Mouse (Mus musculus) granulocyte monocyte progenitor cell, adult 5-6 weeks (primary cell): Measurements from ENCODE around the gene Vmn1r194. TPM values are rescaled to one million over a fixed set of nuclear protein-coding genes. Genes with fewer than 3 reads are reported as not detected.
"Not testable (repeated sequence)": the region's sequence is repeated elsewhere in the genome, so short reads cannot be mapped to it uniquely, and the experiment has no call there.

Experiments used
- ATAC-seq: replicated peaks from 2 replicates; pipeline ENCODE4 v1.8.0; 2016; ENCODE audit warnings: mild to moderate bottlenecking, moderate TSS enrichment, inconsistent platforms; ENCODE audit not compliant: poor library complexity, severe bottlenecking
- total RNA-seq, 2 experiments: library from RNA; stranded (forward) in 1 of 2; stranded (reverse) in 1 of 2; fragments of 200-712, 200-1000 nt in 1 of 2; fragments of >200 nt in 1 of 2; fragmentation: Nextera tagmentation in 1 of 2; gene quantifications; 2 replicates each; pipeline ENCODE4 v1.2.3; 2014 to 2017

Vmn1r194 gene
- total RNA-seq (2014; fragmentation: Nextera tagmentation) (not detected in 2 replicates), total RNA-seq (2017) (not detected in 2 replicates)

DNA sequence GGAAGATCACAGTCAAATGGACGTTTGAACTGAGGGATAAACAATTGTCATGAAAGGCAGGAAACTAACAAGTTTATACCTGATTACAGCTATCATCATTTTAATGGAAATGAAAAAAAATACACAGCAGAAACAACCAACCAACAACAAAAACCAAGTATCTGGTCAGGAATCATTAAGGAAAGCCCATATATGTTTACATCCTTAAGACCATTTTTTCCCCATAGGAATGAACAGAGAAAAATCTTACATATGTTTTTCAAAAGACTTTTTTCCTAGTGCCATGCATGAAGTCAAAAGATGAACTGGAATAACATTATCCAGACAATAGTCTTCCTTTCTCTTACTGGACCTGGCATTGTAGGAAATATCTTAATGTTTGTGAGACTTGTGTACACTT, at the start of gene Vmn1r194:
Gene Vmn1r194 (plus strand): TSS at position 301 of the 400 bp plus-strand sequence.
- no peak for ATAC-seq

DNA sequence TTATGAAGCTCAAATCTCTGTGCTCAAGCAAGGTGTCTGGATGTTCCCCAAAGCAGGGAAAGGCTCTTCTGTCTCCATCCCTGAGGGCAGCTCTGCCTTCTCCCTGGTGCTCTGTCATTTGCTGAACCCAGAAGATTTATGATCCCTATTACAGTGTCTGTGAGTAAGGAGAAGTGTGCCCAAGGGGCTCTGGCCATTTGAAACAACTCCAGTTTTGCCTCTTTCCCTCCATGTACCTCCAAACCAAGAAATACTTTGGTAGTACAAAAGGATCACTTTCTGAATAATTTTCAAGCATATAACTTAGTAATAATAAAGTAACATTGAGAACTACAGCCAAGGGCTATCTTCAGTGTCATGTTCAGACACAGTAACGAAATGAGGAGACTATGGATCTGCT, 21.0 kb upstream of the Vmn1r194 start, which contains the start of gene Vmn1r193:
Gene Vmn1r193 (minus strand): TSS at position 101 of the 400 bp plus-strand sequence.
- ATAC-seq: not testable (repeated sequence)

DNA sequence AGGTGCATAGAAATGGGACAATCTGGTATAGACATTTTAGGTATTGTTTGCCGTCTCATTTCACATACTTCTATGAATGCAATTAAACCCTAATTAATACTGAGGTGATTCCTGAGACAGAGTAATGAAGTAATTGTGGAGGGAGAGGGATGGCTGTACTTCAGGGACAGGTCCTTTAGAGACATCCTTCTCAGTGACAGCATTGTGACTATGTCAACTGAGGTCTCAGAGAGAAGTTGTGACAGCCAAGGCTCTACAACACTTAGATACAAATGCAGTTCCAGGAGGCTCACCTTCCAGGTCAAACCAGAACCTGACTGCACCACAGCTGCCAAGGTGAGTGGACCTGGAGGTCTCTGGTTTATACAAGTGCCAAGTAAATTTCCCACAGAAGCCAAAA, 26.2 kb downstream of the Vmn1r194 start, which contains the start of gene Vmn1r195:
Gene Vmn1r195 (plus strand): TSS at position 301 of the 400 bp plus-strand sequence.
- ATAC-seq: not testable (repeated sequence)

DNA sequence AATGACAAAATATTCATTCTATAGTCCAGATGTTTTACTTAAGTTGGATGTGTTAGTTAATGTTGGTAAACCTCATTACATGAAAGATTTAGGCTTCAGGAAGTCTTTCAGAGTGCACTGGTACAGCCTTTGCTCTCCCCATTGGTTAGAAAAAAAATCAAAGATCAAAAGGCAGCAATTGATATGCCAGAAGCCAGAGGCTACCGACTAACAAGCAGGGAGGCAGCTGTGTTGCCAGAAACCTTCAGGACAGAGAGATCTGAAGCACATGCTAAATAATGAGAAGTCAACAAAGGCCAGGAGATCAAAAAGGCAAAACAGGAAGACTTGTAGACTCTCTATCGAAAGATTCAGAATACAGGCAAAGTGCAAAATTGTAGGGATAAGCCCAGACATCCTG, 27.7 kb downstream of the Vmn1r194 start:
- no peak for ATAC-seq

DNA sequence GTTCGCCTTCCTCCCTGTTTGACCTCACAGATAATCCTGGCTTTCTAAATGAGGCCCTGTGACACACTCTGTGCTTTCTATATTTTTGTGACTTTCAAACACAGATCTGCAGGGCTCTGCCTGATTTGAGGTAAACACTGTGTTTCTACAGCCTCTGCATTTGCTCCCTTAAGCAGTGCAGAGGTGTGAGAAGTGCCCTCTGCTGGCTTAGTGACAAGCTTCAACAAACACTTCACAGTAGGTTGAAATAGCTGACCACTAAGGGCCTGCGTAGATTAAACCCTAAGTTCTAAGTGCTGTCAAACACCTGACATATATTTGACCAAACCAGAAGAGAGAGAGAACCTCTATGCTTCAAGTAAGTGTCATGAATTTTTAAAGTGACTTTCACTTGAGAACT, 40.6 kb downstream of the Vmn1r194 start:
- ATAC-seq: no peak

DNA sequence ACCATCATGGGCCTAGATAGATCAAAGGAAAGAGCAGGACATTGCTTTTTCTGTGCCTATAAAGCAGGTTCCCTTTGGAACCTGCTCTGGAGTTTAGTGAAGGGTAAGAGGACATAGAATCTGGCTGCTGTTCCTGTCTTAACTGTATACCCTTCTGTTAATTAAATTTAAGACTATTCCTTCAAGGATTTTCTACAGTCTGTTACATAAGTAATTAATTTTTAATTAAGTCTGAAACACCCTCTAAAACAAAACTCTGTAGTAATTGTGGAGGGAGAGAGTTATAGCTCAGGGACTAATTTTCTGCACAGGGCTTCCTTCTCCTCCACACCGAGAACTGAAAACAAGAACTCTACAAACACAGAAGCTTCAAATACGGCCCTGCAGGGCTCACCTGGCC, 45.6 kb downstream of the Vmn1r194 start, which contains the start of gene Vmn1r196:
Gene Vmn1r196 (plus strand): TSS at position 301 of the 400 bp plus-strand sequence.
- ATAC-seq: no peak

Other genes with a start within 250 kb of the Vmn1r194 start
- 12.8 and 15.1 TPM in 2 replicates for gene Prss16, start 234.5 kb upstream of the Vmn1r194 start, total RNA-seq (2014; fragmentation: Nextera tagmentation)
- 8.3 and 9.1 TPM in 2 replicates for gene Prss16, start 234.5 kb upstream of the Vmn1r194 start, total RNA-seq (2017)
- 13.4 TPM in 1 of 2 replicates, not detected in the other for gene Hist1h2ah, start 208.6 kb upstream of the Vmn1r194 start, total RNA-seq (2014; fragmentation: Nextera tagmentation)
- 1,444 and 2,588 TPM in 2 replicates for gene Hist1h2ah, start 208.6 kb upstream of the Vmn1r194 start, total RNA-seq (2017)
- 9.6 and 80.5 TPM in 2 replicates for gene Hist1h2bk, start 208.3 kb upstream of the Vmn1r194 start, total RNA-seq (2014; fragmentation: Nextera tagmentation)
- gene Hist1h2bk, start 208.3 kb upstream of the Vmn1r194 start, total RNA-seq (2017): 2,021 and 2,596 TPM in 2 replicates
- 56.3 and 74.3 TPM in 2 replicates for gene Hist1h4i, start 202.9 kb upstream of the Vmn1r194 start, total RNA-seq (2014; fragmentation: Nextera tagmentation)
- 87.0 TPM in 2 replicates for gene Hist1h4i, start 202.9 kb upstream of the Vmn1r194 start, total RNA-seq (2017)
- gene Hist1h2ag, start 201.3 kb upstream of the Vmn1r194 start, total RNA-seq (2014; fragmentation: Nextera tagmentation): 2.7 and 32.2 TPM in 2 replicates
- gene Hist1h2ag, start 201.3 kb upstream of the Vmn1r194 start, total RNA-seq (2017): 1,459 and 1,590 TPM in 2 replicates
- gene Hist1h2bj, start 201.0 kb upstream of the Vmn1r194 start, total RNA-seq (2014; fragmentation: Nextera tagmentation): 83.1 and 134 TPM in 2 replicates
- 859 and 990 TPM in 2 replicates for gene Hist1h2bj, start 201.0 kb upstream of the Vmn1r194 start, total RNA-seq (2017)
- gene Vmn1r188, start 159.8 kb upstream of the Vmn1r194 start, total RNA-seq (2014; fragmentation: Nextera tagmentation): not detected in 2 replicates
- gene Vmn1r188, start 159.8 kb upstream of the Vmn1r194 start, total RNA-seq (2017): not detected in 2 replicates
- gene Vmn1r189, start 138.4 kb upstream of the Vmn1r194 start, total RNA-seq (2014; fragmentation: Nextera tagmentation): not detected in 2 replicates
- gene Vmn1r189, start 138.4 kb upstream of the Vmn1r194 start, total RNA-seq (2017): not detected in 2 replicates
- gene Vmn1r191, start 60.2 kb upstream of the Vmn1r194 start, total RNA-seq (2014; fragmentation: Nextera tagmentation): not detected in 2 replicates
- not detected in 2 replicates for gene Vmn1r191, start 60.2 kb upstream of the Vmn1r194 start, total RNA-seq (2017)
- not detected in 2 replicates for gene Vmn1r192, start 53.1 kb upstream of the Vmn1r194 start, total RNA-seq (2014; fragmentation: Nextera tagmentation)
- gene Vmn1r192, start 53.1 kb upstream of the Vmn1r194 start, total RNA-seq (2017): not detected in 2 replicates
- not detected in 2 replicates for gene Vmn1r193, start 21.1 kb upstream of the Vmn1r194 start, total RNA-seq (2014; fragmentation: Nextera tagmentation)
- gene Vmn1r193, start 21.1 kb upstream of the Vmn1r194 start, total RNA-seq (2017): not detected in 2 replicates
- not detected in 2 replicates for gene Vmn1r195, start 26.3 kb downstream of the Vmn1r194 start, total RNA-seq (2014; fragmentation: Nextera tagmentation)
- gene Vmn1r195, start 26.3 kb downstream of the Vmn1r194 start, total RNA-seq (2017): not detected in 2 replicates
- gene Vmn1r196, start 45.7 kb downstream of the Vmn1r194 start, total RNA-seq (2014; fragmentation: Nextera tagmentation): not detected in 2 replicates
- not detected in 2 replicates for gene Vmn1r196, start 45.7 kb downstream of the Vmn1r194 start, total RNA-seq (2017)
- gene Vmn1r197, start 80.4 kb downstream of the Vmn1r194 start, total RNA-seq (2014; fragmentation: Nextera tagmentation): not detected in 2 replicates
- gene Vmn1r197, start 80.4 kb downstream of the Vmn1r194 start, total RNA-seq (2017): not detected in 2 replicates
- not detected in 2 replicates for gene Vmn1r198, start 106.1 kb downstream of the Vmn1r194 start, total RNA-seq (2014; fragmentation: Nextera tagmentation)
- not detected in 2 replicates for gene Vmn1r198, start 106.1 kb downstream of the Vmn1r194 start, total RNA-seq (2017)
- gene Vmn1r199, start 135.6 kb downstream of the Vmn1r194 start, total RNA-seq (2014; fragmentation: Nextera tagmentation): not detected in 2 replicates
- 0.17 TPM in 1 of 2 replicates, not detected in the other for gene Vmn1r199, start 135.6 kb downstream of the Vmn1r194 start, total RNA-seq (2017)
- not detected in 2 replicates for gene Vmn1r200, start 146.2 kb downstream of the Vmn1r194 start, total RNA-seq (2014; fragmentation: Nextera tagmentation)
- not detected in 2 replicates for gene Vmn1r200, start 146.2 kb downstream of the Vmn1r194 start, total RNA-seq (2017)
- gene Vmn1r201, start 227.7 kb downstream of the Vmn1r194 start, total RNA-seq (2014; fragmentation: Nextera tagmentation): not detected in 2 replicates
- gene Vmn1r201, start 227.7 kb downstream of the Vmn1r194 start, total RNA-seq (2017): not detected in 2 replicates